Mouse (Mus musculus) megakaryocyte-erythroid progenitor cell, adult 5-6 weeks (primary cell): ENCODE results near the gene Gm10320. TPM values are rescaled to one million over a fixed set of nuclear protein-coding genes. Genes with fewer than 3 reads are reported as not detected.

ENCODE experiments used
- ATAC-seq: replicated peaks from 2 replicates; pipeline ENCODE4 v1.8.0; 2016; ENCODE audit warnings: mild to moderate bottlenecking, inconsistent platforms; ENCODE audit not compliant: severe bottlenecking, poor library complexity, low FRiP score, low TSS enrichment
- total RNA-seq, 2 experiments: library from RNA; stranded (forward) in 1 of 2; stranded (reverse) in 1 of 2; fragments of 200-1000, 215-1000 nt in 1 of 2; fragments of >200 nt in 1 of 2; fragmentation: Nextera tagmentation in 1 of 2; gene quantifications; 2 replicates each; pipeline ENCODE4 v1.2.3; 2014 to 2017

Gene Gm10320
- total RNA-seq (2014; fragmentation: Nextera tagmentation) (0.66 TPM in 1 of 2 replicates, not detected in the other), total RNA-seq (2017) (1.2 TPM in 1 of 2 replicates, not detected in the other)

- no peak for ATAC-seq
These were observed at the start of gene Gm10320 for GRCm38 (mm10) chr13:98491909-98492308. Gene Gm10320, minus strand, starts transcription at chr13:98492001.

- ATAC-seq, result no peak
These were observed 49.8 kb upstream of the Gm10320 start for GRCm38 (mm10) chr13:98541601-98542000.

GRCm38 (mm10) chr13:98540206-98540605, 48.4 kb upstream of the Gm10320 start:
- ATAC-seq, result no peak

GRCm38 (mm10) chr13:98539311-98539710, 47.5 kb upstream of the Gm10320 start:
- ATAC-seq, result no peak

- no peak for ATAC-seq
These were observed 46.8 kb upstream of the Gm10320 start for GRCm38 (mm10) chr13:98538587-98538986.

- no peak for ATAC-seq
These were observed 43.1 kb upstream of the Gm10320 start for GRCm38 (mm10) chr13:98534913-98535262.

GRCm38 (mm10) chr13:98534190-98534912, 42.5 kb upstream of the Gm10320 start:
- no peak for ATAC-seq

GRCm38 (mm10) chr13:98533415-98533814, 41.6 kb upstream of the Gm10320 start:
- ATAC-seq, result no peak

- no peak for ATAC-seq
These were observed 41.0 kb upstream of the Gm10320 start for GRCm38 (mm10) chr13:98532699-98533375.

- no peak for ATAC-seq
These were observed 40.2 kb upstream of the Gm10320 start for GRCm38 (mm10) chr13:98531976-98532375.

GRCm38 (mm10) chr13:98531306-98531705, 39.5 kb upstream of the Gm10320 start:
- ATAC-seq, result no peak

- ATAC-seq, result no peak
These were observed 32.0 kb upstream of the Gm10320 start for GRCm38 (mm10) chr13:98523719-98524316.

- ATAC-seq, result no peak
These were observed 26.5 kb upstream of the Gm10320 start for GRCm38 (mm10) chr13:98518341-98518740.

- no peak for ATAC-seq
These were observed 25.9 kb upstream of the Gm10320 start for GRCm38 (mm10) chr13:98517666-98518065.

GRCm38 (mm10) chr13:98516985-98517384, 25.2 kb upstream of the Gm10320 start:
- ATAC-seq, result no peak

- no peak for ATAC-seq
These were observed 20.3 kb upstream of the Gm10320 start for GRCm38 (mm10) chr13:98512066-98512465.

GRCm38 (mm10) chr13:98507656-98508055, 15.9 kb upstream of the Gm10320 start:
- ATAC-seq, result no peak

GRCm38 (mm10) chr13:98506496-98506895, 14.7 kb upstream of the Gm10320 start:
- ATAC-seq, result no peak

- no peak for ATAC-seq
These were observed 14.2 kb upstream of the Gm10320 start for GRCm38 (mm10) chr13:98505989-98506388.

GRCm38 (mm10) chr13:98505489-98505857, 13.7 kb upstream of the Gm10320 start:
- ATAC-seq, result 0 out of 2 replicates have a peak, but pooled peaks have one; percentile 52
